Mouse (Mus musculus) heart, adult 18-20 months (tissue): ENCODE data around the gene Mtrf1. TPM values are rescaled to one million over a fixed set of nuclear protein-coding genes. Genes with fewer than 3 reads are reported as not detected.
"Not testable (repeated sequence)": the region's sequence is repeated elsewhere in the genome, so short reads cannot be mapped to it uniquely, and the experiment has no call there.

ENCODE experiments used
- DNase-seq, 2 experiments: peaks; one replicate each; pipeline ENCODE4 v3.0.0; 2021 to 2022; ENCODE audit warnings: mixed read lengths in 1 of 2
- total RNA-seq, 2 experiments: library from RNA; stranded (reverse); gene quantifications; 2 replicates each; pipeline ENCODE4 v1.2.3; 2021

Mtrf1 gene
- total RNA-seq, 2 experiments from 2014 or later, result 8.3 to 8.6 TPM

GRCm38 (mm10) chr14:79445055-79445620 is 47.6 kb downstream of the Mtrf1 start:
- no peak for DNase-seq

DNA sequence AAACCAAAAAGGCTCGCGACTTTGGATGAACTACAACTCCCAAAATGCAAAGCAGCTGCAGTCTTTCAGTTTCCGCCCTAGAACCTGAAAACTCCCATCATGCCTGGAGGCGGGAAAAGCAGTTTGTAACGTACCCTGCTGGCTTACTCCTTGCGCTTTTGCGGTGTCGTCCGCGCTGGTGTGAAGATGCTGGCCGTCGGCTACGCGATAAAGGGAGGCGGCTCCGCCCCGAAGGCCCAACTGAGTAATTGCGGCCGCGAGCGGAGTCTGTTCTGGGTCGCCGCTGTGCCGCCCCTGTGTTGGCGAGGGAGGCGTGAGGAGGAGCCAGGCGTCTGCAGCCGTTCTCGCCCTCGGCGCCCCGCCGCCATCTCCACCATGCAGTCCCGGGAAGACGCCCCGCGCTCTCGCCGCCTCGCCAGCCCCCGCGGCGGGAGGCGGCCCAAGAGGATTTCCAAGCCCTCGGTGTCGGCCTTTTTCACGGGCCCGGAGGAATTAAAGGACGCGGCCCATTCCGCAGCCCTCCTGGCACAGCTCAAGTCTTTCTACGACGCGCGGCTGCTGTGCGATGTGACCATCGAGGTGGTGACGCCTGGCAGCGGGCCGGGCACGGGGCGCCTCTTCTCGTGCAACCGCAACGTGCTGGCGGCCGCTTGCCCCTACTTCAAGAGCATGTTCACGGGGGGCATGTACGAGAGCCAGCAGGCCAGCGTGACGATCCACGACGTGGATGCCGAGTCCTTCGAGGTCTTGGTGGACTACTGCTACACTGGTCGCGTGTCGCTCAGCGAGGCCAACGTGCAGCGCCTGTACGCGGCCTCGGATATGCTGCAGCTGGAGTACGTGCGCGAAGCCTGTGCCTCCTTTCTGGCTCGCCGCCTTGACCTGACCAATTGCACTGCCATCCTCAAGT is 54.4 kb downstream of the Mtrf1 start, which contains the start of gene Kbtbd6:
Gene Kbtbd6, plus strand, starts transcription at position 155 of the 910 bp plus-strand sequence.
- DNase-seq, result peak; percentile 89 to 91

DNA sequence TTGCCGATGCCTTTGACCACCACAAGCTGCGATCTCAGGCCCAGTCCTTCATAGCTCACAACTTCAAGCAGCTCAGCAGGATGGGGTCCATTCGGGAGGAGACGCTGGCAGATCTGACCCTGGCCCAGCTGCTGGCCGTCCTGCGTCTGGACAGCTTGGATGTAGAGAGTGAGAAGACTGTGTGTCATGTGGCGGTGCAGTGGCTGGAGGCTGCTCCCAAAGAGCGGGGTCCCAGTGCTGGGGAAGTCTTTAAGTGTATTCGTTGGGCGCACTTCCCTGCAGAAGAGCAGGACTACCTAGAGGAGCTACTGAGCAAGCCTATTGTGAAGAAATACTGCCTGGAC is 55.0 kb downstream of the Mtrf1 start:
- DNase-seq, result not testable (repeated sequence)

- DNase-seq, result no peak
Measured at GRCm38 (mm10) chr14:79460401-79460800, 62.8 kb downstream of the Mtrf1 start.

GRCm38 (mm10) chr14:79460988-79461387 is 63.4 kb downstream of the Mtrf1 start:
- no peak for DNase-seq

DNA sequence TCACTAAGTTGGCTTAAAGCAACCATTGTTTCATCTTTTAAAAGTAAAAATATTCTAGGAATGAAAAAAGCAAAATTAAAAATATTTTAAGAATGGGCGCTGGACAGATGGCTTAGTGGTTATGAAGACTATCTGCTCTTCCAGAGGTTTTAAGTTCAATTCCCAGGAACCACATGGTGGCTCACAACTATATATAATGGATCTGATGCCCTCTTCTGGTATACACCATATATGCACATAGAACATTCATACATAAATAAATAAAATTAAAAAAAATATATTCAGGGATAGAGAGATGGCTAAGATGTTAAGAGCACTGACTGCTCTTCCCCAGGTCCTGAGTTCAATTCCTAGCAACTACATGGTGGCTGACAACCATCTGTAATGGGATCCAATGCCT is 68.1 kb downstream of the Mtrf1 start:
- DNase-seq, result no peak

GRCm38 (mm10) chr14:79467621-79468020 is 70.0 kb downstream of the Mtrf1 start:
- peak; percentile 54 to 82 for DNase-seq

Other genes with a start within 250 kb of the Mtrf1 start
- gene Zfp957, start 150.4 kb upstream of the Mtrf1 start, total RNA-seq, result not detected
- 100 to 1,000 TPM; 112 to 122 TPM for gene Rgcc, start 96.1 kb upstream of the Mtrf1 start, total RNA-seq
- gene Naa16, start 7.0 kb upstream of the Mtrf1 start, total RNA-seq, result 10 to 100 TPM; 10.7 to 11.4 TPM
- 1 to 10 TPM; 8.9 to 9.1 TPM for gene Kbtbd7, start 28.7 kb downstream of the Mtrf1 start, total RNA-seq
- gene Kbtbd6, start 54.1 kb downstream of the Mtrf1 start, total RNA-seq, result under 1 TPM; 0.12 to 0.39 TPM
- gene Elf1, start 83.4 kb downstream of the Mtrf1 start, total RNA-seq, result 10 to 100 TPM; 12.4 to 15.0 TPM
- gene Wbp4, start 83.7 kb downstream of the Mtrf1 start, total RNA-seq, result 10 to 100 TPM; 20.5 to 21.7 TPM
- gene Sugt1, start 189.9 kb downstream of the Mtrf1 start, total RNA-seq, result 10 to 100 TPM; 68.8 TPM